Mouse (Mus musculus) lung, postnatal 0 days (tissue): ENCODE measurements around the gene Tyrp1. TPM values are rescaled to one million over a fixed set of nuclear protein-coding genes. Genes with fewer than 3 reads are reported as not detected.

Experiments
- ATAC-seq: fragments of 200-750 bp; cut with Nextera tagmentation; 2 replicates; pipeline ENCODE4 v1.8.0; 2017; ENCODE audit warnings: moderate library complexity
- DNase-seq: peaks from one replicate; pipeline ENCODE4 v3.0.0-alpha.2; 2016; ENCODE audit warnings: low spot score
- H3K27ac ChIP-seq: fragments of 300-500 bp; sonication (generic); 2 replicates; pipeline ENCODE4 v1.5.1; 2014; ENCODE audit warnings: antibody characterized with exemption, mild to moderate bottlenecking, low read length, mixed read lengths
- H3K27me3 ChIP-seq: fragments of 300-500 bp; sonication (generic); replicated peaks from 2 replicates; pipeline ENCODE4 v1.6.1; 2014; ENCODE audit warnings: low read length, mixed read lengths; ENCODE audit not compliant: insufficient read depth
- H3K36me3 ChIP-seq: fragments of 300-500 bp; sonication (generic); 2 replicates; pipeline ENCODE4 v1.6.1; 2014; ENCODE audit warnings: low read length, mixed read lengths; ENCODE audit not compliant: insufficient read depth
- H3K4me1 ChIP-seq: fragments of 300-500 bp; sonication (generic); 2 replicates; pipeline ENCODE4 v1.6.1; 2014; ENCODE audit warnings: antibody characterized with exemption, low read depth, low read length, mixed read lengths; ENCODE audit not compliant: insufficient read depth
- H3K4me2 ChIP-seq: fragments of 300-500 bp; sonication (generic); replicated peaks from 2 replicates; pipeline ENCODE4 v1.6.1; 2014; ENCODE audit warnings: low read depth, mild to moderate bottlenecking, low read length, moderate library complexity, mixed read lengths
- H3K4me3 ChIP-seq: fragments of 300-500 bp; sonication (generic); 2 replicates; pipeline ENCODE4 v1.5.1; 2014; ENCODE audit warnings: low read depth, low read length
- H3K9ac ChIP-seq: fragments of 300-500 bp; sonication (generic); replicated peaks from 2 replicates; pipeline ENCODE4 v1.6.1; 2014; ENCODE audit warnings: low read depth, mild to moderate bottlenecking
- H3K9me3 ChIP-seq: fragments of 300-500 bp; sonication (generic); 2 replicates; pipeline ENCODE4 v1.6.1; 2016; ENCODE audit warnings: low read length, mixed read lengths
- CTCF ChIP-seq: IDR thresholded peaks from 2 replicates; pipeline ENCODE4 v1.5.1; 2016; ENCODE audit warnings: antibody characterized with exemption, mild to moderate bottlenecking
- EP300 ChIP-seq: IDR thresholded peaks from 2 replicates; pipeline ENCODE4 v1.6.1; 2016; ENCODE audit warnings: antibody characterized with exemption, mild to moderate bottlenecking, control low read depth
- WGBS: fragments of 180-500 bp; shearing (Covaris S2); extraction: QIAGEN DNeasy Blood & Tissue Kit; methylation state at CpG from one replicate; pipeline ENCODE4 v1.1.7; 2014; 5-methylcytosine and 5-hydroxymethylcytosine counted together
- polyA plus RNA-seq: library from polyadenylated mRNA; unstranded; fragments of >200 nt; fragmentation: Nextera tagmentation; extraction: Ambion mirVana; gene quantifications from 2 replicates; pipeline ENCODE4 v1.2.1, GENCODE M21; 2015

The Tyrp1 gene
- polyA plus RNA-seq, 1 experiment from 2014 or later, result not detected

DNA sequence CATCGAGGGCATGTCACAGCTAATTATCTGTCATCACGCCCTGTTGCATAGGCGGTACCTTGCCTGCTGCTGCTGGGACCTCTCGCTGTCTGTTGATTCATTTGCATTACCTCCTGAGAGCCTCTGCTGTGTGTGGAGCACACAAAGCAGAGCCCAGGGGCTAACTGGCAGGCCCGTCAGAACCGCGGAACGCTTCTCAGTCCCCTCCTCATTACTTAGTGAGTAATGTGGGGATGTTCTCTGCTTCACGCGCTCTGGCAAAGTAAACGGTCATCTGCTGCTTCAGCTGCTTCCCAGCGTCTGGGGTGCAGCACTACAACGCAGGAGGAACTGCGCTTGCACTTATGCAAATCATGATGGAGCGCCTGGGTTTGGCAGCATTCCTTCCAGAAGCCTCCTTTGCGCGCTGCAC is 30.6 kb downstream of the Tyrp1 start:
- ATAC-seq, result no peak; the same call in 1 of the 2 replicates
- Histone ChIP-seq H3K4me1 (peaks cover 4% of the 10 kb centered on the region; the same call in 1 of the 2 replicates), H3K27me3 (no peaks in the 10 kb centered on the region), H3K27ac (no peak overlapping the region), H3K4me3 (0 out of 2 replicates have a peak overlapping the region, but pooled peaks have one; percentile 14), H3K36me3 (no peaks in the 10 kb centered on the region), H3K4me2 (peak overlapping the region; percentile 54), H3K9ac (no peak overlapping the region), H3K9me3 (no peaks in the 10 kb centered on the region)
- DNase-seq, result peak; percentile 37
- 1% methylated on average over 17 of the region's 17 CpGs for WGBS
- TF ChIP-seq EP300 (no peak), CTCF (peak; percentile 16; the same call in 1 of the 2 replicates)

DNA sequence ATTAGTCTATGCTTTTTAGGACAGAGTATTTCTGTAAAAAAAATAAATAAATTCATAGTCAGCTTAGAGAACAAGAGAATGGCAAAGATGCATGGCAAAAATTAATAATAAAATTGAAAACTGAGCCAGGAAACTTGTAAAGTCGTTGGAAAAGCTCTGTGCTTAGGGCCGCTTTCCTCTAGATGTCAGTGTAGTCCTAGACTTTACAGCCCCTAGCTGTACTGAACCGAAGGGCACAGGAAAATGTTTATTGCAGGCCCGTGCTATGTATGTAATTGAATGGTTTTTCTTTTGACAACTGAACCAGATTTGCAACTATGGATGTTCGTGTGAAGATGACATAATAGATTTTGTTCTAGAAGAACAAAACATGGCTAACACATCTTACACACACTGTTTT is 32.1 kb downstream of the Tyrp1 start:
- Histone ChIP-seq H3K9me3 (no peaks in the 10 kb centered on the region), H3K9ac (no peak overlapping the region), H3K27ac (no peak overlapping the region), H3K27me3 (no peaks in the 10 kb centered on the region), H3K4me2 (no peak overlapping the region), H3K4me3 (no peak overlapping the region), H3K36me3 (no peaks in the 10 kb centered on the region), H3K4me1 (peaks cover 4% of the 10 kb centered on the region; the same call in 1 of the 2 replicates)
- 8% methylated on average over 5 of the region's 5 CpGs for WGBS
- TF ChIP-seq CTCF (peak; percentile 76), EP300 (no peak)
- DNase-seq (peak; percentile 49), ATAC-seq (0 out of 2 replicates have a peak, but pooled peaks have one; percentile 33)

DNA sequence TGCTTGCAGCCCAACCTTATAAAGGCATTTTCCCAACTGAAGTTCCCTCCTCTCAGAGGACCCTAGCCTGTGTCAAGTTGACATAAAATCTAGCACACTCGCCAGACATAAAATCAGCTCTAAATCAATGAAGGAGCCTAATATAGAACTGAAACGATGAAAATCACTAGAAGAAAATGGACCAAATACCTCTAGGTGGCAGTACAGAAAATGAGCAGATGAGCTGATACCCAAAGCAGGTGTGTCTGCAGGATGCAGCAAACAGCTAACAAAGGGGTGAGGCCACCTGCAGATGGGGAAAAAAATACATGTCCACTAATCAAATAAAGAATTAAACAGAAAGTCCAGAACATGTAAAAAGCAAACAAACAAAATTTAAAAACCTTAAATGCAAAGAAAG is 35.7 kb downstream of the Tyrp1 start:
- no peak for DNase-seq
- Histone ChIP-seq H3K4me1 (peaks cover under 1% of the 10 kb centered on the region; the same call in 1 of the 2 replicates), H3K4me3 (no peak overlapping the region), H3K27me3 (no peaks in the 10 kb centered on the region), H3K4me2 (no peak overlapping the region), H3K9me3 (no peaks in the 10 kb centered on the region), H3K27ac (no peak overlapping the region), H3K36me3 (no peaks in the 10 kb centered on the region), H3K9ac (no peak overlapping the region)
- 40% methylated on average over 2 of the region's 2 CpGs for WGBS
- TF ChIP-seq CTCF (peak; percentile 20), EP300 (no peak)
- ATAC-seq, result no peak

DNA sequence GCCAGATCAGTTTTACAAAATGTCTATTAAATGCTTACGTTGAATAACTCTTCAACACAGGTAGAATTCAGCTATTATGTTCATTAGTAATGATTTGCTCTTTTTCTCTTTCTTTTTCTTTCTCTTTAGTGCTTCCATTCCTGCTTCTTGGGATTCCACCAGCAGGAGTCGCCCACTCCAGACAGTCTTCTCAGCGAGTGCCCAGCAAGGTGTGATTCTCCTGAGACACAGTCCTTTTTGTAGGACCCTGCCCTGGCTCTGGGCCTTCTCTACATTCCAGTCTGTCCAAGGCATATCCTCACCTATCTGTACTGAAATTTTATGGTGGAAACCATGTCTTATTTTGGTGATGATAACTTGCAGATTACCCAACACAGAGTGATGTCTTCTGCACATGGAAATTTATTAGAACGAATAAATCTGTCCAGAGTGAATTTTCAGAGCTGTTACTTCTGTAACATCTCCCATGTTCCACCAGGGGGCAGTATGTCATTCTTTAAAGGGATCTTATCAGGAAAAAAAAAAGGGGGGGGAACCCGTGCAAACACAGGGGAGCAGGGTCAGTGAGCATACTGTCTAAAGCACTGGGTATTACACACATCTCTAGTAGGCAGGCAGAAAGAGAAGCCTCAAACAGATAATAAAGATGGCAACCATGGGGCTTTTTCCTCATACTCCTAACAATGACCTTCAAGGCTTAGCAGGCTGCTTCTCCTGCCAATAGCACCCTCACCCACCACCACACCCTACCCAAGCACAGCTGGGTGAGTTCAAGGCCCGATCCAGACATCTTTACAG is 39.1 kb downstream of the Tyrp1 start:
- no peaks in the 10 kb centered on the region for H3K36me3 ChIP-seq
- H3K27ac ChIP-seq, result no peak overlapping the region
- no peak overlapping the region for H3K4me3 ChIP-seq
- WGBS, result 29% methylated on average over 6 of the region's 6 CpGs
- DNase-seq (peak; percentile 89), ATAC-seq (peak; percentile 30; the same call in 1 of the 2 replicates)
- H3K4me1 ChIP-seq, result no peaks in the 10 kb centered on the region
- no peaks in the 10 kb centered on the region for H3K9me3 ChIP-seq
- no peak overlapping the region for H3K9ac ChIP-seq
- no peak overlapping the region for H3K4me2 ChIP-seq
- TF ChIP-seq EP300 (no peak), CTCF (peak; percentile 67)
- no peaks in the 10 kb centered on the region for H3K27me3 ChIP-seq

DNA sequence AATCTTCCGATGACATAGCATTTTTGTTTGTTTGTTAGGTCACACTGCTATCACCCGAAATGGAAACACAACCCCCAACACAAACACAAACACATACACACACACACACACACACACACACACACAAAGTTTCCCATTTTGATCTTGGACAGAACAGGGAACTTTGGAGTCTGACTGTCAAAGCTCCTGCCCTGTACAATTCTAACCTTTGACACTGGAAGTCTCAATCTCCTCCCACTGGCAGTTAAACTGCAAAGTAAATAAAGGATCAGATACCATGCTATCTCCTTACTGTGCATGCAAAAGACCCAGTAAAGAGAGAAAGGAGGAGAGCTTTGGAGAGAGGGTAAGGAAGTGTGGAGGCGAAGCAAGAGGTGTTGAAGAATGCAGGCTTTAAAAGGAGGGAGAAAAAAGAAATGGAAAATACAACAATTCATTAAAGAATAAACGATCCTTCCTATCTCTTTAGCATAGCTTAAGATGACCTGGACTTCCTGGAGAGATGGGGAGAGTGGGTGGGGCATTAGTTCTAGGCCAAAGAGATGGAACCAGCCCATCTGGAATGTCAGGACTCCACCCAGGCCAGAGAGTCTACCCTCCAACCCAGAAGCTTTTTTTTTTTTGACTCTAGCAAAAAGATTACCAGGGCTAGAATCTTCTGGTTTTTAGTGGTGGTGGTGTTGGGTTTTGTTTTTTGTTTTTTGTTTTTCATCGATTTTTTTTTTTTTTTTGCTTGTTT is 40.4 kb downstream of the Tyrp1 start:
- Histone ChIP-seq H3K36me3 (no peaks in the 10 kb centered on the region), H3K4me1 (no peaks in the 10 kb centered on the region), H3K9ac (no peak overlapping the region), H3K27ac (peak overlapping the region; percentile 45; the same call in 1 of the 2 replicates), H3K9me3 (no peaks in the 10 kb centered on the region), H3K27me3 (no peaks in the 10 kb centered on the region), H3K4me2 (no peak overlapping the region), H3K4me3 (no peak overlapping the region)
- ATAC-seq (no peak), DNase-seq (peak; percentile 18)
- TF ChIP-seq CTCF (no peak), EP300 (no peak)
- WGBS, result 27% methylated on average over 5 of the region's 5 CpGs

DNA sequence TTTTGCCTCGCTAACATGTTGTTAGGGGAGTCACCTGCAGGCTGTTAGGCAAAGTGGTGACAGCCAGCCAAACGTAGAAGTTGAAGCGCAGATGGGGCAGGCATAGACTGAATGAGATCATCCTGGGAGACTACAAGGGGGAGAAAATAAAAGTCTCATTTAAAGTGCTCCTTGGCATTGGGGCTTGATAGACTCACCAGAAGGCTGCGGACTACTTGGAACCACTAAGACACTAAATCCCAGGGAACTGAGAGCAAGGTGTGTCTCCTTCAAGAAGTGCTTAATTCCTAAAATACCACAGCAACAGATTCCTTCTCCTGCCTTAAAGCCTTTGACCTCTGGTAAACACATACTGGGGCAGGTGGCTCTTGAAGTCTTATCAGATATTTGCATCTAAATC is 41.1 kb downstream of the Tyrp1 start:
- ATAC-seq (peak; percentile 85), DNase-seq (peak; percentile 57)
- Histone ChIP-seq H3K36me3 (no peaks in the 10 kb centered on the region), H3K27ac (peak overlapping the region; percentile 45; the same call in 1 of the 2 replicates), H3K4me1 (no peaks in the 10 kb centered on the region), H3K4me3 (no peak overlapping the region), H3K27me3 (no peaks in the 10 kb centered on the region), H3K9ac (no peak overlapping the region), H3K9me3 (no peaks in the 10 kb centered on the region), H3K4me2 (no peak overlapping the region)
- 47% methylated on average over 4 of the region's 4 CpGs for WGBS
- TF ChIP-seq EP300, result peak; percentile 88
- peak; percentile 16; the same call in 1 of the 2 replicates for TF ChIP-seq CTCF
